Mouse (Mus musculus): ENCODE results near the gene Slc4a1. TPM values are rescaled to one million over a fixed set of nuclear protein-coding genes. Genes with fewer than 3 reads are reported as not detected.

Gene Slc4a1
- polyA plus RNA-seq, 1 experiment from 2014 or later = 2.3 TPM

DNA sequence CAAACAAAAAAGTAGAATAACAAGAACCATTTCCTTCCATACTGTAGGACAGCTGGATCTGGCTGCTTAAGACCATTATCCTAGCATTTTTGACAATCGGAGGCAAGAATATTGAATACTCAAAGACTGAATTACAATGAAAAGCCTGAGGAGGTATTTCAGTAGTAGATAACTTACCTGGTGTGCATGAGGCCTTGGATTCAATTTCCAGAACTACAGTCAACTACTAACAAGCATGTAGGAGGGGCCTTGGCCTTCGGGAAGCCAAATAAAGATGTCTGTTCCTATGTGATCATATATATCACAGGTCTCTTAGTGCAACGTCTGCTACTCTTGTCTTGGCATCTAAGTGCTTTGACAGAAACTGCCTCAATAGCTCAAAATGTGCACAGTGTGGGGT, 36.0 kb downstream of the Slc4a1 start:
- Histone ChIP-seq H3K9ac (ENCODE audit: low read depth, low read length) (no peak overlapping the region), H3K4me3 (ENCODE audit: low read depth, low read length) (no peak overlapping the region), H3K9me3 (replicated peaks; ENCODE audit: control insufficient read depth, low read length, poor library complexity, severe bottlenecking) (no peaks in the 10 kb centered on the region), H3K36me3 (ENCODE audit: control insufficient read depth, insufficient read depth, low read length) (no peaks in the 10 kb centered on the region), H3K4me1 (ENCODE audit: control insufficient read depth, insufficient read depth, low read length) (no peaks in the 10 kb centered on the region), H3K27me3 (ENCODE audit: control insufficient read depth, insufficient read depth, low read depth, low read length) (no peaks in the 10 kb centered on the region), H3K27ac (ENCODE audit: low read length) (no peak overlapping the region), H3K4me2 (ENCODE audit: low read length) (no peak overlapping the region)
- 77% methylated on average over 3 of the region's 3 CpGs for WGBS
- no peak for ATAC-seq

DNA sequence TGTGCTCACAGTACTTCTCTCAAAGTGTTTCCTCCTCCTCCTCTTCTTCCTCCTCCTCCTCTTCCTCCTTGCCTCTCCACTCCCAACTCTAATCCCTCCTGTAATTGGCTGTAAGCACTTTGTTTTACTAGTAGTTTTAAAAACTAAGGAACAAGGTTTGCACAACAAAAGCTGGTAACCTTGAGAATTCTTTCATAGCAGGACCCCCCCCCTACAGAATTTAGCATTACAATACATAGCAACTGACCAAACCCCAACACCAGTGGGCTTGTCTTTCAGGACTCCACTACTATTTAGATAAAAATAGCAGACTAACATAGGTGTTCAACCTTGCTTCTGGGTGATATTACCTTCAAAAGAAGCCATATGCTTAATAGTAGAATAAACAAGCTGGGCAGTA, 36.5 kb downstream of the Slc4a1 start:
- no peak for ATAC-seq
- Histone ChIP-seq H3K9ac (ENCODE audit: low read depth, low read length) (no peak overlapping the region), H3K4me3 (ENCODE audit: low read depth, low read length) (no peak overlapping the region), H3K27me3 (ENCODE audit: control insufficient read depth, insufficient read depth, low read depth, low read length) (no peaks in the 10 kb centered on the region), H3K9me3 (replicated peaks; ENCODE audit: control insufficient read depth, low read length, poor library complexity, severe bottlenecking) (no peaks in the 10 kb centered on the region), H3K27ac (ENCODE audit: low read length) (no peak overlapping the region), H3K4me1 (ENCODE audit: control insufficient read depth, insufficient read depth, low read length) (no peaks in the 10 kb centered on the region), H3K4me2 (ENCODE audit: low read length) (no peak overlapping the region), H3K36me3 (ENCODE audit: control insufficient read depth, insufficient read depth, low read length) (no peaks in the 10 kb centered on the region)

DNA sequence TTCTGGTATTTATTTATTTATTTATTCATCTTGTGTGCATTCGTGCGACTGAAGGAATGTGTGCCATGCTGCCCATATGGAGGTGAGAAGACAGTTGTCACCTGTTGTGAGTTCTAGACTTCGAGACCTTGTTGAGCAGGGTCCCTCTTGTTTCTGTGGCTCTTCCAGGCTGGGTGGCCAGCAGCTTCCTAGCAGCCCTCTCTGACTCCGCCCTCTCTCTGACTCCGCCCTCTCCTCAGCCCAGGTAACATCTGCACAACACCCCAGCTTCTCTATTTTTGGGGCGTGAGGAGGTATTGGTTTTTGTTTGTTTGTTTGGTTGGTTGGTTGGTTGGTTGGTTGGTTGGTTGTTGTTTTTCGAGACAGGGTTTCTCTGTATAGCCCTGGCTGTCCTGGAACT, 38.2 kb downstream of the Slc4a1 start:
- H3K27me3 ChIP-seq (ENCODE audit: control insufficient read depth, insufficient read depth, low read depth, low read length) = no peaks in the 10 kb centered on the region
- ATAC-seq = no peak
- H3K9ac ChIP-seq (ENCODE audit: low read depth, low read length) = no peak overlapping the region
- no peak overlapping the region for H3K4me3 ChIP-seq (ENCODE audit: low read depth, low read length)
- no peak overlapping the region for H3K27ac ChIP-seq (ENCODE audit: low read length)
- no peaks in the 10 kb centered on the region for H3K9me3 ChIP-seq (replicated peaks; ENCODE audit: control insufficient read depth, low read length, poor library complexity, severe bottlenecking)
- H3K4me2 ChIP-seq (ENCODE audit: low read length) = no peak overlapping the region
- no peaks in the 10 kb centered on the region for H3K4me1 ChIP-seq (ENCODE audit: control insufficient read depth, insufficient read depth, low read length)
- H3K36me3 ChIP-seq (ENCODE audit: control insufficient read depth, insufficient read depth, low read length) = no peaks in the 10 kb centered on the region
- 92% methylated on average over 7 of the region's 7 CpGs for WGBS

DNA sequence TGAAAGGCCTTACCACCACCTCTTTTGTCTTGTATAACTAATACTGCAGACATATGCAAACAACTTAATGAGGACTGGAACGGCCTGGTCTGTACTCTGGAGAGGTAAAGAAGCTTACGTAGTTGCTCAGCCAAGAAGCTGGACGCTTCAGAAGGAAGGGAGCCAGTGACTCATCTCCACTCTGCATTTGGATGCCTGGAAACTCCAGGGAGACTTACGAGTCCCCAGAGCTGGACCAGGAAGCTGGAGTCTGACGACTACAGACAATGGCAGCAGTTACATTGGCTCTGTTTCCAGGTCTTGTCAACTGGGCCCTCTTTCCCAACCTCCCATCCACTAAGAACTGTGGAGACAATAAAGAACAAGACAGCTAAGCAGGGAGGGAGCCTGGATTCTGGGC, 38.8 kb downstream of the Slc4a1 start:
- Histone ChIP-seq H3K4me2 (ENCODE audit: low read length) (no peak overlapping the region), H3K27me3 (ENCODE audit: control insufficient read depth, insufficient read depth, low read depth, low read length) (no peaks in the 10 kb centered on the region), H3K9ac (ENCODE audit: low read depth, low read length) (no peak overlapping the region), H3K4me3 (ENCODE audit: low read depth, low read length) (no peak overlapping the region), H3K9me3 (replicated peaks; ENCODE audit: control insufficient read depth, low read length, poor library complexity, severe bottlenecking) (no peaks in the 10 kb centered on the region), H3K36me3 (ENCODE audit: control insufficient read depth, insufficient read depth, low read length) (no peaks in the 10 kb centered on the region), H3K27ac (ENCODE audit: low read length) (no peak overlapping the region), H3K4me1 (ENCODE audit: control insufficient read depth, insufficient read depth, low read length) (no peaks in the 10 kb centered on the region)
- WGBS = 66% methylated on average over 5 of the region's 5 CpGs
- ATAC-seq = no peak

GRCm38 (mm10) chr11:102323516-102323915, 42.5 kb downstream of the Slc4a1 start:
- no peak overlapping the region for H3K4me2 ChIP-seq (ENCODE audit: low read length)
- H3K27me3 ChIP-seq (ENCODE audit: control insufficient read depth, insufficient read depth, low read depth, low read length) = no peaks in the 10 kb centered on the region
- no peak overlapping the region for H3K9ac ChIP-seq (ENCODE audit: low read depth, low read length)
- H3K9me3 ChIP-seq (replicated peaks; ENCODE audit: control insufficient read depth, low read length, poor library complexity, severe bottlenecking) = no peaks in the 10 kb centered on the region
- no peak for ATAC-seq
- no peak overlapping the region for H3K27ac ChIP-seq (ENCODE audit: low read length)
- H3K4me1 ChIP-seq (ENCODE audit: control insufficient read depth, insufficient read depth, low read length) = peaks cover 9% of the 10 kb centered on the region
- H3K4me3 ChIP-seq (ENCODE audit: low read depth, low read length) = no peak overlapping the region
- no peaks in the 10 kb centered on the region for H3K36me3 ChIP-seq (ENCODE audit: control insufficient read depth, insufficient read depth, low read length)
- 89% methylated on average over 1 of the region's 1 CpGs for WGBS

DNA sequence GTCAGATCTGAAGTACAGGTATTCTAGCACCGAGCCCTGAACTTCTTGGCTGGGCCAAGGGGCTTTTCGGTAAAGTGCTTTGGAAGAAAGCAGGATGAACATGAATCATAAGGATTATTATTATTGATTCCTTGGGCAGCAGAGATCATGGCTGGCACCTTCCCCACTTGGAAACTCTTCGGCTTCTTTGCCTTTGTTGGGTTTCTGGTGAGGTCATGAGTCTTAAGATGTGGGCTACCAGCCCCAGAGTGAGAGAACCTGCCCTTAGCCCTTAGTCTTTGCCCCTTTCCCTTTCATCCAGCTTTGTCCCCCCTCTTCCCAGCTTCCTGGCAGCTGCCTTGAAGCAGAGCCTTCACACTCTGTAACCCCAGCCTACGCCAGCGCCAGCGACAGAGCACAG, 44.1 kb downstream of the Slc4a1 start:
- Histone ChIP-seq H3K27ac (ENCODE audit: low read length) (no peak overlapping the region), H3K36me3 (ENCODE audit: control insufficient read depth, insufficient read depth, low read length) (no peaks in the 10 kb centered on the region), H3K9ac (ENCODE audit: low read depth, low read length) (no peak overlapping the region), H3K4me3 (ENCODE audit: low read depth, low read length) (no peak overlapping the region), H3K4me2 (ENCODE audit: low read length) (no peak overlapping the region), H3K9me3 (replicated peaks; ENCODE audit: control insufficient read depth, low read length, poor library complexity, severe bottlenecking) (no peaks in the 10 kb centered on the region), H3K4me1 (ENCODE audit: control insufficient read depth, insufficient read depth, low read length) (peaks cover 9% of the 10 kb centered on the region), H3K27me3 (ENCODE audit: control insufficient read depth, insufficient read depth, low read depth, low read length) (no peaks in the 10 kb centered on the region)
- no peak for ATAC-seq
- whole genome bisulfite sequencing = 78% methylated on average over 6 of the region's 6 CpGs

GRCm38 (mm10) chr11:102320686-102321005, 45.4 kb downstream of the Slc4a1 start:
- H3K9ac ChIP-seq (ENCODE audit: low read depth, low read length) = peak overlapping the region; percentile 99
- H3K4me1 ChIP-seq (ENCODE audit: control insufficient read depth, insufficient read depth, low read length) = peaks cover 17% of the 10 kb centered on the region
- H3K4me2 ChIP-seq (ENCODE audit: low read length) = peak overlapping the region; percentile 78
- ATAC-seq = peak; percentile 12; the same call in 1 of the 2 replicates
- peak overlapping the region; percentile 92 for H3K4me3 ChIP-seq (ENCODE audit: low read depth, low read length)
- H3K27ac ChIP-seq (ENCODE audit: low read length) = peak overlapping the region; percentile 98
- 7% methylated on average over 10 of the region's 10 CpGs for WGBS
- H3K27me3 ChIP-seq (ENCODE audit: control insufficient read depth, insufficient read depth, low read depth, low read length) = no peaks in the 10 kb centered on the region
- H3K36me3 ChIP-seq (ENCODE audit: control insufficient read depth, insufficient read depth, low read length) = no peaks in the 10 kb centered on the region
- H3K9me3 ChIP-seq (replicated peaks; ENCODE audit: control insufficient read depth, low read length, poor library complexity, severe bottlenecking) = no peaks in the 10 kb centered on the region

DNA sequence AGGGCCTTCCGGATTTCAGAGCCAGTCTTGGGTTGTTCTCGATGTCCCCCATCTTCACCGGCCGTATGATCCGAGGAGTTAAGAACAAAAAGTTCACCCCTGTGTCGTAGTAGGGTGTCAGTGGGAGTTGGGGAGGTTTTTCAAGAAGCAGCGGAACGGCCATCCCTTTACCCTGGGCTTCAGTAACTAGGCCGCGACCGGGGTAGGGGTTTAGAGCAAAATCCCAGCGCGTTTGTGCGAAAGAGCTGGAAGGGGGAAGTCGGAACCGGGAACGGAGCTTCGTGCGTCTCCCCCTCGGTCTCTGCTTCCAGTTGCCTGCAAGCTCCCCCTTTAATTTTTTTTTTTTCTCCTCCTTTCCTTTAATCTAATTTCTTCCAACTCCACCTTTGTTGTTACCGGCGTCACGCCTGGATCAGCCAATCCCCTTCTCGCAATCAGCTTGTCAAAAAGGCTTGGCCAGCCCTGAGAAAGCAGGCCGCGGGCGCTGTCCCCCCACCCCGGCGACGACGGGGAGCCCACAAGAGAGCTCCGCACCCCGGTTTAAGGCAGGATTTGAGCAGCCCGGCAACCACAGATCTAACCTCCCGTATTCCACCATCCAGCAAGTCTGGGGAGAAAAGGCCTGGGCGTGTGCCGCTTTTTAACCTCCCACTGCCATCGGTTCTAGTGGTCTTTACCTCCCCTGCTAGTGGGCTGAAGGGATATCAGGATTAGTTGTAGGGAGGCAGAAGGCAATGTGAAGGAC, 45.9 kb downstream of the Slc4a1 start:
- peak overlapping the region; percentile 99 for H3K9ac ChIP-seq (ENCODE audit: low read depth, low read length)
- H3K4me1 ChIP-seq (ENCODE audit: control insufficient read depth, insufficient read depth, low read length) = peaks cover 19% of the 10 kb centered on the region
- H3K36me3 ChIP-seq (ENCODE audit: control insufficient read depth, insufficient read depth, low read length) = no peaks in the 10 kb centered on the region
- H3K27ac ChIP-seq (ENCODE audit: low read length) = peak overlapping the region; percentile 98
- peak overlapping the region; percentile 78 for H3K4me2 ChIP-seq (ENCODE audit: low read length)
- ATAC-seq = peak; percentile 55
- H3K4me3 ChIP-seq (ENCODE audit: low read depth, low read length) = peak overlapping the region; percentile 92
- no peaks in the 10 kb centered on the region for H3K9me3 ChIP-seq (replicated peaks; ENCODE audit: control insufficient read depth, low read length, poor library complexity, severe bottlenecking)
- under 1% methylated on average over 38 of the region's 38 CpGs for WGBS
- no peaks in the 10 kb centered on the region for H3K27me3 ChIP-seq (ENCODE audit: control insufficient read depth, insufficient read depth, low read depth, low read length)

DNA sequence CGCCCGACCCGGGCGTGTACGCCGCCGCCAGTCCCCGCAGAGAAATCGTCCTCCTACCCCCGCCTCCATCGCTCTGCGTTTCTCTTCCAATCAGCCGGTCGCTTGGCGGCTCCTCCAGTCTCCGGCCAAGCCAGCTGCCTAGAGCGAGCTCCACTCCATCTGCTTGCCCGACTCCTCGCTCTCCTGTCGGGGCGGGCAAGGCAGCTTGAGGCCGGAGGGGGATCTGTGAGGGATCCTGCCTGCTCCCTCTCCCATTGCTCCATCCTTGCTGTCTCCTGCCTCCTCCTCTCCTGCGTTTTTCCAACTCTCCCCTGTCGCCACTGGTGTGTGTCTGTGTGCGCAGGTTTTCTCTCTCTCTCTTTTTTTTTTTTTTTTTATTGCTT, 46.6 kb downstream of the Slc4a1 start, which contains the start of gene Ubtf:
Ubtf (minus strand) TSS at position 333 of the 383 bp plus-strand sequence.
- Histone ChIP-seq H3K9me3 (replicated peaks; ENCODE audit: control insufficient read depth, low read length, poor library complexity, severe bottlenecking) (no peaks in the 10 kb centered on the region), H3K4me2 (ENCODE audit: low read length) (peak within 1 kb of the TSS; percentile 78), H3K27me3 (ENCODE audit: control insufficient read depth, insufficient read depth, low read depth, low read length) (no peaks in the 10 kb centered on the region), H3K9ac (ENCODE audit: low read depth, low read length) (peak within 1 kb of the TSS; percentile 99), H3K27ac (ENCODE audit: low read length) (peak within 1 kb of the TSS; percentile 98), H3K4me3 (ENCODE audit: low read depth, low read length) (peak within 1 kb of the TSS; percentile 92), H3K4me1 (ENCODE audit: control insufficient read depth, insufficient read depth, low read length) (peaks cover 19% of the 10 kb centered on the region), H3K36me3 (ENCODE audit: control insufficient read depth, insufficient read depth, low read length) (peaks cover 1% of the 10 kb centered on the region; the same call in 1 of the 2 replicates)
- no peak for ATAC-seq
- WGBS = 0% methylated on average over 25 of the region's 25 CpGs
